Mouse (Mus musculus) neural tube, embryonic 14.5 days (tissue): ENCODE measurements around the gene BC030499. TPM values are rescaled to one million over a fixed set of nuclear protein-coding genes. Genes with fewer than 3 reads are reported as not detected.

Experiments
- ATAC-seq: fragments of 200-750 bp; cut with Nextera tagmentation; 2 replicates; pipeline ENCODE4 v1.8.0; 2017; ENCODE audit warnings: low read depth, mild to moderate bottlenecking, moderate TSS enrichment, moderate library complexity
- H3K27ac ChIP-seq: fragments of 300-500 bp; sonication (generic); 2 replicates; pipeline ENCODE4 v1.5.1; 2014; ENCODE audit warnings: low read depth, mild to moderate bottlenecking, control low read depth, low read length, moderate library complexity, mixed read lengths
- H3K27me3 ChIP-seq: fragments of 300-500 bp; sonication (generic); 2 replicates; pipeline ENCODE4 v1.6.1; 2014; ENCODE audit warnings: low read length; ENCODE audit not compliant: control insufficient read depth, insufficient read depth
- H3K36me3 ChIP-seq: fragments of 300-500 bp; sonication (generic); 2 replicates; pipeline ENCODE4 v1.6.1; 2014; ENCODE audit warnings: low read length, mixed read lengths; ENCODE audit not compliant: control insufficient read depth, insufficient read depth
- H3K4me1 ChIP-seq: fragments of 300-500 bp; sonication (generic); 2 replicates; pipeline ENCODE4 v1.6.1; 2014; ENCODE audit warnings: low read length; ENCODE audit not compliant: control insufficient read depth, insufficient read depth
- H3K4me2 ChIP-seq: fragments of 300-500 bp; sonication (generic); 2 replicates; pipeline ENCODE4 v1.6.1; 2014; ENCODE audit warnings: mild to moderate bottlenecking, low read depth, low read length, control low read depth
- H3K4me3 ChIP-seq: fragments of 300-500 bp; sonication (generic); 2 replicates; pipeline ENCODE4 v1.5.1; 2014; ENCODE audit warnings: low read depth, low read length, control low read depth, mixed read lengths
- H3K9ac ChIP-seq: fragments of 300-500 bp; sonication (generic); replicated peaks from 2 replicates; pipeline ENCODE4 v1.6.1; 2014; ENCODE audit warnings: low read depth, mild to moderate bottlenecking, control low read depth, low read length, mixed read lengths
- H3K9me3 ChIP-seq: fragments of 300-500 bp; sonication (generic); 2 replicates; pipeline ENCODE4 v1.6.1; 2016; ENCODE audit warnings: low read length; ENCODE audit not compliant: control insufficient read depth
- WGBS: fragments of 180-500 bp; shearing (Covaris S2); extraction: QIAGEN DNeasy Blood & Tissue Kit; methylation state at CpG from one replicate; pipeline ENCODE4 v1.1.7; 2014; 5-methylcytosine and 5-hydroxymethylcytosine counted together
- polyA plus RNA-seq: library from polyadenylated mRNA; unstranded; fragments of >200 nt; fragmentation: Nextera tagmentation; extraction: Ambion mirVana; gene quantifications from 2 replicates; pipeline ENCODE4 v1.2.1, GENCODE M21; 2014

BC030499 gene
- polyA plus RNA-seq, 1 experiment from 2014 or later, result 0.08 TPM

DNA sequence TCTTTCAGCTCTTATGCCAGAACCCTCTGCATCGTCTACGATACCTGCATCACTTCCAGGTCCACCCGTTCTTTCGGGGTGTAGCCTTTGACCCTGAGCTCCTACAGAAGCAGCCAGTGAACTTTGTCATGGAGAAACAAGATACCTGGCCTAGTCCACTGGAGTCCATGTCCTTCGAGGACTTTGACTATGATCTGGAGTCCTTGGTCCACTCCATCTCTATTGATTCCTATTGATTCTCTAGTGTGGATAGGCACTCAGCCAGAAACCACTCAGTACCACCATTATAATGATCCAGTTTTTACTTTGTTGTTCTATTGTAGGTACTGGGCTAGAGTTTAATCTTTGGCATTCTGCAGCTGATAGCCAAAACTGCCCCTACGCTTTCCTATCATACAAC lies 3.9 kb downstream of the BC030499 start:
- Histone ChIP-seq H3K27ac (no peak overlapping the region), H3K9me3 (no peaks in the 10 kb centered on the region), H3K9ac (no peak overlapping the region), H3K4me1 (no peaks in the 10 kb centered on the region), H3K4me2 (no peak overlapping the region), H3K27me3 (no peaks in the 10 kb centered on the region), H3K36me3 (peaks cover 14% of the 10 kb centered on the region), H3K4me3 (no peak overlapping the region)
- no peak for ATAC-seq
- WGBS, result 93% methylated on average over 6 of the region's 6 CpGs

DNA sequence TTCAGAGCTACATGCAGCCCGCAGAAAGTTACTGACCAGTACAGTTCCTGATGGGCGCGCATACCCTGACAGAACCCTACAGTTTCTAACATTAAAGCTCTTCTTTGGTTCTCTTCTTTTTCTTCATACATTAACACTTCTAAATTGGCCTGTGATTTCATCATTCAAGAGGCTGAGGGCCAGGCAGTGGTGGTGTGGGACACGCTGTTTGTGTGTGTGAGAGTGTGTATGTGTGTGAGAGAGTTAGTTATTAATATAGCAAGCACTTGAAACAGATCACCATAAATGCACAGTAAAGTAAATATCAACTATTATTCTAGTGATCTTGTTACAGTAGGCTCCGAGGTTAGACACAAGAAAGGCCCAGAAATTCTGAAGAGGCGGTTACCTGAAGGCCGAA lies 10.3 kb downstream of the BC030499 start:
- Histone ChIP-seq H3K9me3 (no peaks in the 10 kb centered on the region), H3K4me3 (peak overlapping the region; percentile 47), H3K9ac (peak overlapping the region; percentile 37), H3K4me2 (peak overlapping the region; percentile 97), H3K27me3 (no peaks in the 10 kb centered on the region), H3K36me3 (no peaks in the 10 kb centered on the region), H3K27ac (no peak overlapping the region), H3K4me1 (peaks cover 7% of the 10 kb centered on the region; the same call in 1 of the 2 replicates)
- peak; percentile 31; the same call in 1 of the 2 replicates for ATAC-seq
- WGBS, result 72% methylated on average over 7 of the region's 7 CpGs

DNA sequence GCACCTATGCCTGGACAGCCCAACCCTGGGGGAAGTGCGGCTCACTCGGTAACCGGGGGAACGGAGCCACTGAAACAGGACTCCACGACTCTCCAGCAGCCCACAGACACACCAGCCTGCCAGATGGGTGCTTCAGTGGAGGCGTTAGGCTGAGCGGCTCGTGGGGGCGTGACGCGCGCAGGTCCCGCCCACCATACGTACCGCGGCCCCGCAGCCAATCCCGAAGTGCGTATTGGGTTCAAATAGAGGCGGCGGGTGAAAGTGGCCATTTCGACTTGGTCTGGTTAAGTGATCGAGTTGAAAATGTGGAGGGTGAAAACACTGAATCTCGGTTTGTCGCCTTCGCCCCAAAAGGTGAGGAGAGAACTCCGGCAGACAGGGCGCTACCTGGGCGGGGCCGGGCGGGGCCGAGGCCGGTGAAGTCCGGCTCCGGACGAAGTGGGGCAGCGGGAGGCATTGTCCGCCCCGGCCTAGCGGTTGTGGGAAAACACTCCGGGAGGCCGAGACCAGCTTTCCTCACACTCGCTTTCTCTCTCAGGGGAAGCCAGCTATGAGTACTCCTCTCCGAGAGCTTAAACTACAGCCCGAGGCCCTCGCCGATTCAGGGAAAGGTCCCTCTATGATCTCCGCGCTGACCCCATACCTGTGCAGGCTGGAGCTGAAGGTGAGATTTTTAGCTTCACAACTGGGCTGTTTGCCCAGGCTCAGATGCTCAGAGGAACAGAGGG lies 10.9 kb downstream of the BC030499 start, which contains the start of gene Spag5:
Spag5 (plus strand) TSS at position 173 of the 728 bp plus-strand sequence.
- ATAC-seq, result peak; percentile 100
- Histone ChIP-seq H3K27ac (no peak within 1 kb of the TSS), H3K4me2 (peak within 1 kb of the TSS; percentile 97), H3K27me3 (no peaks in the 10 kb centered on the region), H3K9ac (peak within 1 kb of the TSS; percentile 37), H3K36me3 (no peaks in the 10 kb centered on the region), H3K9me3 (no peaks in the 10 kb centered on the region), H3K4me3 (peak within 1 kb of the TSS; percentile 47), H3K4me1 (peaks cover 7% of the 10 kb centered on the region; the same call in 1 of the 2 replicates)
- WGBS, result under 1% methylated on average over 49 of the region's 49 CpGs

DNA sequence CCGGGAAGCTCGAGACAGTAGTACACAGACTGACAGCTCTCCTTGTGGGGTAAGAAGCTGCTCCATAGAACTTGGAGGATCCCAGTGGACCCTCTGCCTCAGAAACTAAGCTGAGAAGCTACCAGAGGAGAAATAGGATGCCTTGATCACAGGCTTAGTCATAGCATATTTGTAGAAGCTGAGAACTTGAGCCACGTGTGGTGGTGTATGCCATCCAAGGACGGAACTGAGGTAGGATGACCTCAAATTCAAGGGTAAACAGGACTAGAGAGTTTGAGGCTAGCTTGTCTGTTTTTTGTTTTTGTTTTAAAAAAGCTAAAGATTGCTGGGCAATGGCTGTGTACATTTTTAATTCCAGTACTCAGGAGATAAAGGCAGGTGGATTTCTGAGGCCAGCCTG lies 14.6 kb downstream of the BC030499 start:
- Histone ChIP-seq H3K36me3 (no peaks in the 10 kb centered on the region), H3K4me1 (peaks cover 7% of the 10 kb centered on the region; the same call in 1 of the 2 replicates), H3K4me3 (no peak overlapping the region), H3K9ac (no peak overlapping the region), H3K27ac (no peak overlapping the region), H3K27me3 (no peaks in the 10 kb centered on the region), H3K4me2 (no peak overlapping the region), H3K9me3 (no peaks in the 10 kb centered on the region)
- no peak for ATAC-seq
- WGBS, result 93% methylated on average over 4 of the region's 4 CpGs

DNA sequence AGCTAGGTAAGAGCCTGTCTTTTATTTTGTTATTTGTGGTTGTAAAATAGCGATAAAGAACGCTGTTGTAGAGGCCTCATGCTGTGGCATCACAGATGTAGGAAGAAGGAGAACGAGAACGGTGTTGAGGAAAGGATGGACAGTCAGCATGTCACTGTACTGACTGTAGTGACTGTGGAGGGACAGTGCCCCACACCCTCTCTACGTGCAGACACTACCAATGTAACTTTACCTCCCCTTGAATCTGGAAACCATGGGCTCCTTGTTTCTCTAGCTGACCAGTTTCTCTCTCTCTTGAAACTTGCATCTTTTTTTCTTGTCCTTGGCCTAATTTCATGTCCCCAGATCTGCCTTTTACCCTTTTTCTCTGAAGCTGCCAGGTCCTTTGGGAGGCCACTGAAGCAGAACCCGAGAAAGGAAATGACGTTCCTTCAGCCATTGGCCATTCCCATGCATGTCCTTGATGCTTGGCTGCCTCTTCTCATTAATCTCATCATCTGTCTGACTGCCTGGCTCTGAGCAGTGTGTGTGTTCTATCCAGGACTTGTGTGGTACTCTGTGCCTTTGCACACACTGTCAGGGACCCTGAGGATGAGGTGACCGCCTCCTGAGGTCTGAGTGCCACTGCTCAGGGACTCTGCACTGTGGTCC lies 20.3 kb downstream of the BC030499 start:
- 84% methylated on average over 8 of the region's 8 CpGs for WGBS
- no peak for ATAC-seq
- H3K9ac ChIP-seq, result no peak overlapping the region

DNA sequence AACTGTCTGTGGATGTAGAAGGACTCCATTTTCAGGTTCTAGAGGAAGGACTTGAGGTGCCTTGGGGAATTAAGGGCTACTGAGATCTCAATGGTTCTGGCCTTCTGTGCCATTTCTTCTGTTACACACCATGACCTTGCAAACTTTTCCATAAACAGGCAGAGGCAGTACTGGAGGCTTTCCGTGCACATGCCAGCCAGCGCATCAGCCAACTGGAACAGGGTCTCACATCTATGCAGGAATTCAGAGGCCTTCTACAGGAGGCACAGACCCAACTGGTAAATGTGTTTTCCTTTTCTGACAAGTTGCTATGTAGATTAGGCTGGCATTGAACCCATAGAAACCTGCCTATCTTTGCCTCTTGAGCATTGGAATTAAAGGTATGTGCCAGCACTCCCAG lies 23.0 kb downstream of the BC030499 start:
- Histone ChIP-seq H3K9ac (no peak overlapping the region), H3K27ac (no peak overlapping the region), H3K9me3 (no peaks in the 10 kb centered on the region), H3K36me3 (no peaks in the 10 kb centered on the region), H3K27me3 (no peaks in the 10 kb centered on the region), H3K4me1 (no peaks in the 10 kb centered on the region), H3K4me2 (no peak overlapping the region), H3K4me3 (no peak overlapping the region)
- ATAC-seq, result no peak
- WGBS, result 97% methylated on average over 2 of the region's 2 CpGs

More for the DNA sequence above, 20.3 kb downstream of the BC030499 start:
- H3K4me2 ChIP-seq, result no peak overlapping the region
- no peaks in the 10 kb centered on the region for H3K9me3 ChIP-seq
- no peak overlapping the region for H3K27ac ChIP-seq
- no peak overlapping the region for H3K4me3 ChIP-seq
- H3K36me3 ChIP-seq, result no peaks in the 10 kb centered on the region
- no peaks in the 10 kb centered on the region for H3K27me3 ChIP-seq
- no peaks in the 10 kb centered on the region for H3K4me1 ChIP-seq

DNA sequence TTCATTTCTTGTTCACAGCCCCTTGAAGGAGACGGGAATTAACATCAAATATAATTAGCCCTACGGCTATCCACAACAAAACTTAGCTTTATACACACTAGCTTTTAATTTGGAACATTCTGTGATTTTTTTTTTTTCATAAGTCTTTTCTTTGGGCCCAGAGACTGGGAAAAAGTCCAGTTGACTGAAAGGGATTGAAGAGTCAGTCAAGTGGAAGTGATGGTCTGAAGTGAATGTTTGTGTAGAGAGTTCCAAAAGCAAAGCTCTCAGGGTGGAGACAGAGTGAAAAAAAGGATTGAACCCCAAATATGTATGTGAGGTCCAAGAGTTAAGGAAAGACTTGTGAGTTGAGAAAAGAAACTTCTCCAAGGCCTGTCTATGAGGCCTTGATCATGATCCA lies 27.8 kb downstream of the BC030499 start:
- Histone ChIP-seq H3K4me3 (no peak overlapping the region), H3K27me3 (no peaks in the 10 kb centered on the region), H3K36me3 (no peaks in the 10 kb centered on the region), H3K9ac (no peak overlapping the region), H3K4me2 (no peak overlapping the region), H3K9me3 (no peaks in the 10 kb centered on the region), H3K27ac (no peak overlapping the region), H3K4me1 (peaks cover 8% of the 10 kb centered on the region; the same call in 1 of the 2 replicates)
- WGBS, result 85% methylated on average over 2 of the region's 2 CpGs
- ATAC-seq, result no peak

DNA sequence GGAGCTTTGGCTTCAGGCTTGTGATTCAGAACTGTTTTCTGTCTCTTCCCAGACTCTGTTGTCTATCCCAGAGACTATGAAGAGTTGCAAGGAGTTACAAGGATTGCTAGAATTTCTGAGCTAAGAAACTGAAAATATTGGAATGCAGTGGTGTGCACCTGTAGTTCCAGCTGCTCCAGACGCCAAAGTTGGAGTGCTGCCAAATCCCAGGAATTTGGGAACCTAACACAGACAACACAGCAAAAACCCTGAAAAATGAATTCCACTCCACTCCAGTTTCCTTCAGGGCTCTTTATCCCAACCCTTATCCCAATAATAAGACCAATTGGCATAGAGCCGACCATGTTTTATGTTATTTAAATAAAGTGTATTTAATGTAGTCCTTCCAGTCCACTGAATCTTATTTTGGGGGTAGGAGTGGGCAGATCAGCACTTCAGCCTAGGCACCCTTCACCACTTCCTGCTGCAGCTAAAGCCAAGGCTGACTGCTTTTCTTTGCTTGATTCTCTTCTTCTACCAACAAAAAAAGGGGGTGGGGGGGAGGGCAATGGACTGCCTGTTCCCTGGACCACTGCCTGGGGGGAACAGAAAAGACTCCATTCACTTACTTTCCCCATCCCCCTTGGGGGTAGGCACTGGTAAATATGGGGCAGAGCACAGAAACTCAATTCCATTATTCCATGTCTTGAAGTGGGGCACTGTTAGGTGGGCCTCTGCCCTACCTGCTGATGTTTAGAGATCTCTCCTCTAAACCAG lies 31.6 kb downstream of the BC030499 start:
- ATAC-seq, result peak; percentile 54
- Histone ChIP-seq H3K36me3 (no peaks in the 10 kb centered on the region), H3K4me3 (peak overlapping the region; percentile 25; the same call in 1 of the 2 replicates), H3K4me2 (peak overlapping the region; percentile 35; the same call in 1 of the 2 replicates), H3K27ac (peak overlapping the region; percentile 72), H3K9ac (no peak overlapping the region), H3K27me3 (no peaks in the 10 kb centered on the region), H3K9me3 (no peaks in the 10 kb centered on the region), H3K4me1 (peaks cover 8% of the 10 kb centered on the region; the same call in 1 of the 2 replicates)
- WGBS, result 47% methylated on average over 2 of the region's 2 CpGs
